Mouse (Mus musculus): ENCODE results near the gene 2210408I21Rik.

The 2210408I21Rik gene

GRCm38 (mm10) chr13:77134931-77135620, at the start of gene 2210408I21Rik, which contains the start of gene Slf1:
Gene 2210408I21Rik (plus strand): TSS chr13:77135540.
Gene Slf1 (minus strand): TSS chr13:77135473.
- DNase-seq: peak; percentile 85 to 88

- DNase-seq: peak; percentile 13 to 31
These were observed 42.5 kb upstream of the 2210408I21Rik start for GRCm38 (mm10) chr13:77092876-77093275.

DNA sequence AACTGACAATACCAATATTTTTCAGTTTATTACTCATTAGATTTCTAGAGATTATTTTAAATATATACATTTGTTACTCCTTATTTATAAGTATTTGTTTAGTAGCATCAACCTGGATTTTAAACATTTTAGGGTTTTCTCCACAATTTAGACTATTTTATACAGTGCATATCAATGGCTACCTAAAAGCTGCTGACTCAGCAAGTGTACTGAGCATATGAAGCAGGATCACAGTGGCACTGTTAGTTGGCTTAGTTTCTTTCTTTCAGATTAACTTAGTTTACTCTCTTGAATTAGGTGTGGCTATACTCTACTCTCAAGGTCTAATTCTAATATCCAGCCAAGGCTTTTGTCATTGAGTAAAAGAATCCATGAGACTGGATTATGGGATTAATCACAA, 27.6 kb upstream of the 2210408I21Rik start:
- no peak for DNase-seq

DNA sequence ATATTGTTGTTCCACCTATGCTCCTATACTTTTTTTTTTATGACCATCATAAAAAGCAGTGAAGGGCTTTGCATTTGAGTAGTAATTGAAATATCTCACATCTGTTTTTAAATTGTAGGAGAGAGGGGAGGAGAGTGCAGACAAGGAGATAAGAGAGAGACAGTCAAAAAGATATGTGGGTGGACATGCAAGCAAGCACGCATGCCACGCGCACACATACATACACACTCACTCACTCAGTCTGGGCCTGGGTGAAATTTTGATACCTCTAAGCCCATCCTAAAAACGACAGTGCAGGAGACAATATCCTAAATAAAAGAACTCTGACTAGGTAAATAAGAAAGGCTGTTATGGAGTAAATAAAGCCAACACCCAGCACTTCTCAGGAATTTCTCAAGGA, 16.6 kb upstream of the 2210408I21Rik start:
- DNase-seq: no peak

- DNase-seq: no peak
These were observed 10.2 kb upstream of the 2210408I21Rik start for GRCm38 (mm10) chr13:77125159-77125558.

DNA sequence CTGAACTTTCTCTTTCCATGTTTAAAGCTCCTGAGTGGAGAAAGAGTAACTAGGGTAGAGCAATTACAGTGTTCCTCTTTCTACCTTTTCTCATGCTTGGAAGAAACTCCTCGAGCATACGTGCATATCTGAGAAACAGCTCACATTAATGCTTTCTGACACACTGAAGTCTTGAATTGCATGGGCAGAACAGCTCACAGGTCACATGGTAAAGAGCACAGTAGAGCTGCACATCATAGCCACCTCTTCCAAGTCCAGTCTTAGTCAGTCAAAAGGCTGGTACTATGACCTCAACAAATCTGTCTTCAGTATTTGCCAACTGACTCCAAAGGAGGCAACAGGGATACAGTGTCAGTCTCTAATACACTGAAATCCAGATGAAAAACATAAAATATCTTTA, 7.1 kb upstream of the 2210408I21Rik start:
- no peak for DNase-seq

DNA sequence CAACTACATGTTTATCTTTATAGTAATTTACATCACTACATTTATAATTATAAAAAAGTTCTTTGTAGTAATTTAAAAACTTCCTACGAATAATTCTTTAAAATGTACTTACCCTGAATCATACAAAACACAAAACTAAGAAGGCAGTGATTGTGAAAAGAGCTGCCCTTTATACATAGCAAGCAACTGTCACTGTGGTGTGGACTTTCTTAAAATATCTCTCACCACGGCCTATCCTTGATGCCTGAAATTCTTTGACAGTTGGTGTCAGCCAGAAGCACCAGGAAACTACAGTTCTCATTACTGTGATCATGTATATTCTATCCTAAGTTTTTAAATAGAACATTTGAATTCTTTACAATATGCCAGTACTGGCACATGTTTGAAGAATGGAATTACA, 4.2 kb upstream of the 2210408I21Rik start:
- no peak for DNase-seq

DNA sequence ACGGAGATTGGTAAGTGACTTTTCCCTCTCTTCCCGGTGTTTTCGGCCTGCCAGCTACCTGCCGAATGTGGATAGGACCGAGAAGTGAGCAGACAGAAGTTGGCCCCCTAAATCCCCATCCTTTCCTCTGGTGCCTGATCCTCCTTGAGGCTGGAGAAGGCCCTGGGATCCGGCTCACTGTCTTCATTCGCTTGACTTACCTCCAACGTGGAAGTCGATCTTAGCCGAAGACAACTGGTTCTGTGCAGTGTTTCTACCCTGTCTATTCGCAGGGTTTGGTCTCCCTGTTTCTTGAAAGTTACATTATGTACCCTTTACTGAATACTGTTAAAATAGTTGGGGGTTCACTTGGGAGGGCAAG, 261 bp downstream of the 2210408I21Rik start:
- DNase-seq: no peak

DNA sequence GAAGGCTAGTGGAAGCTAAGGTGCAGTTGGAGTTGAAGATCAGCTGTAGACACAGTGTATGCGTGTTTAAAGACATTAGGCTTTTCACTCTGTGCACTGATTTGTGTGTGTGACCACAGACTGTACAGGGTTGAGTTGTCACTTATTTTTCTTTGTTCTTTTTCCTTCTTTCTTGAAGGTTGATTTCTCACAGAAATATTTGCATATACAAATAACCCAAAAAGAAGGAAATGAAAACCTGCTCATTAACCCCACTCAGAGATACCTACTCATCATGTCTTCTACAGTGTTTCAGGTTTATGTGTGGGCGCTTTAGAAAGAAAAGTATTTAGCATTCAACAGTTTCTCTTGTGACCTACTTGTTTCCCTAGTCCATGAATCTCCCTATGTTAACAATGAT, 5.5 kb downstream of the 2210408I21Rik start:
- DNase-seq: no peak

GRCm38 (mm10) chr13:77177931-77178330, 42.6 kb downstream of the 2210408I21Rik start:
- no peak for DNase-seq

DNA sequence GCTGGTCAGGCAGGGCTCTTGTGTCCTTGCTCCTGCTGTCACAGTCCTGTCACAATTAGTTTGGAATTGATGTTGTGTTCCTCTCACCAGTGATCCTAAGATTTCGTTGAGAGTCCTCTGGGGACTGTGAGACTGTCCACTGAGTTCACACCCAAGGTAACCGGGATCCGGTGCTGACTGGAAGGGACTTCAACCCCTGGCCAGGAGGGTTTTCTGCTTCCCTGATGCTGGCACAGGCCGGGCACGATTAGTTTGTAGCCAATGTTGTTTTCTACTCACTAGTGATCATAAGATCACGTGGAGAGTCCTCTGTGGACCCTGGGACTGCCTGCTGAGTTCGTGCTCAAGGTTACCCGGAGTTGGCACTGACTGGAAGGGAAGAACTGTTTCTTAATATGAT, 55.3 kb downstream of the 2210408I21Rik start:
- no peak for DNase-seq

DNA sequence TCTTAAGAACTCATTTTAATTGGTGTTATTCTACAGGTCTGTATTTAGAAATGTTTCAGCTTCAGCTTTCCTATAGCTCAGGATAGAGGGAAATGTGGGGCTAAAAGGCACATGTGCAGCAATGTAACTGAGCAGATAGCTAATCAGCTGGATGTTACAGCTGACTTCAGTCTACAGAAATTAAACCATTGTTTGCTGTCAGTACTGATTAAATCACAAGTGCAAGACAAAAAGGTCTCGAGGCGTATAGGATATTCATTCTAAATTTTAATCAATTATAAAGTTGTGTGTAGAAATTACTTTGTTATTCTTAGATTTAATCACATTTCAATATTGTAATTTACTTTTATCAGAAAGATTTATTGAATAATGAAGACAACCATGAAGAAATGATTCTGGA, 56.9 kb downstream of the 2210408I21Rik start:
- no peak for DNase-seq

GRCm38 (mm10) chr13:77208764-77209418, 73.6 kb downstream of the 2210408I21Rik start:
- DNase-seq: no peak

- DNase-seq: no peak
These were observed 77.9 kb downstream of the 2210408I21Rik start for GRCm38 (mm10) chr13:77213196-77213595.

GRCm38 (mm10) chr13:77215460-77215859, 80.1 kb downstream of the 2210408I21Rik start:
- no peak for DNase-seq

DNA sequence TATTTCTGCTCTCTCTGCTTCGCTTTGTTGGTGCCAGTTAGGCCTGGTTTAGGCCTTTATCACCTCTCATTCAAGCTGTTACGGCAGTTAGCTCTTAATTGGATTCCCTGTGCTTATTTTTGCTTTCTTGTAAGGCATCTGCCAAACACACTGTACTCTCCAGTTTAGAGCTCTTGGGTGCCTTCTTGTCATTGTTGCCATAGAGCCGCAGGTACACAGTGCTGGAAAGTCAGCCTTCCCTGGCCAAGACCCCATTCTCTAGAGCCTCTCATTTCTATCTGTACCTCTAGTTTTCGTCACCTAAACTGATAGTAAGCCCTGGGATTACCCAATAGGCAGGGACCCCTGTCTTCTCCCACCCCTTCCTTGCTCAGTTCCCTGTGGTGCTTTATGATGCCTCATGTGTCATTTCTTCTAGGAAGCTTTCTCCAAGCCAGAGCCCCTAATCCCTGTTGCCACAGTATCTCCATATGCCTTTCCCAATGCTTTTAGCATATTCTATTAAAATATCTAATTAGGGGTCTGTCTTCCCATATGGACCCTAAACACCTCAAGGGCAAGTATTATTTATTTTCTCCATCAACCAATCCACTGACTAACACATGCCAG, 82.4 kb downstream of the 2210408I21Rik start:
- no peak for DNase-seq

DNA sequence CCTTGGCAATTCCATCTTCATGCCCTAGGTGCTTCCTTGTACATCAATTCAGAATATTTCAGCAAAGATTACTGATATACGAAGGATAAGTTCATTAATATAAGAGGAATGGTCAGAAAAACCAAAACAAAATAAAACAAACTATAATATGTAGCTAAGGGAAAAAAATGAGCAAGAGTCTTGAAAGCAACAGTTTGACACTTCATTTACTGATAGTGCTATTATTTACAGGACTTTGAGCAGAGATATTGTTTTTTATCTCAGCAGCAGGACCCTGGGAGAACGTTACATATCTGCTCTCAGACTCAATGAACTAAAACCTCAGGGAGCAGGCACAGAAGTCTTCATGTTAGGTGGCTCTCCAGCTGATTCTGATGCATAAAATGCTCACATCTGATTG, 85.7 kb downstream of the 2210408I21Rik start:
- no peak for DNase-seq

- no peak for DNase-seq
These were observed 121.2 kb downstream of the 2210408I21Rik start for GRCm38 (mm10) chr13:77256541-77256940.

GRCm38 (mm10) chr13:77262715-77263338, 127.5 kb downstream of the 2210408I21Rik start:
- no peak for DNase-seq

- DNase-seq: no peak
These were observed 128.2 kb downstream of the 2210408I21Rik start for GRCm38 (mm10) chr13:77263400-77264179.

DNA sequence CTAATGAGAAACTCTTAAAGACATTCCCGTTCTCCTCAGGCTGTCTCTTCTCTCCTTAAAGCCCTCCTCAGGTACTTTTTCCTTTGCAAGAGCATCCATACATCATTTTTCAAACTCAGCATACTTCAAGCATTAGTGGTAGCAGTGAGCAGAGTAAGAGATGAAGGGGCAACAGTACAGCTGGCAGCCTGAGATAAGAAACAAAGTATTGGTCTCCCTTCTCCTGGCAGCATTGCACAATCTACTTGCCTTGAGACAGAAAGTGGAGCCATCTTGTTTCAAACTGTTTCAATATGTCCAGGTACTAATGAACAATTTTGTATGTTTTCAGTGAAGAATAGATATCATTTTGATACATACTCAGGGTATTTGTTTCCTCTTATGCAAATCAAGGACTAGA, 129.1 kb downstream of the 2210408I21Rik start:
- DNase-seq: no peak

- DNase-seq: no peak
These were observed 139.9 kb downstream of the 2210408I21Rik start for GRCm38 (mm10) chr13:77275172-77275747.

All from cerebellum, postnatal 36 days (tissue).